ENCODE assay signal across 10 mouse cellular contexts in the genomic region with DNA sequence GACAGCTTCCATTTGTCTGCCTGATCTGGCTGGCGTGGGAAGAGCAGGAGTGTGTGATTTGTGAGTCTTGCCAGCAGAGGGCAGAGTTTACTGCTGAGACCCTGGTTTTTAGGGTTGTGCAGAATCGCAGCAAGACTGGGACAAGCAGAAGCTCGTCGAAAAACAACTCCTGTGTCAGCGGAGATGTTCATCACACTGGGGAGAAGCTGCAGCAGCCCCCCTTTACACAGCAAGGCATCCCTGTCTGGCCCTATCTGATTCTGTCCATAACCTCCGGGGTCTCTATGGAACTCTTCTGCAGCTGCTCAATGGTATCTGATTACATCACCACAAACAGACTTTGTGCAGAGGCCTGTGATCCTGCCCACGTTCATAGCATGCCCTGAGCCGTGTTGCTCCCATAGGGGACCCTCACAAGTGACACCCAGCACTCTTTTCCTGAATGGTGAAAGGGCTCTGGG.
DNase-seq lines count a peak whose midpoint lies in the region; ATAC-seq and TF ChIP-seq lines count a peak whose summit lies in the region.
"Had no signal": no experiment of that assay in that cellular context is flagged by ENCODE, and none has a peak within 500 bp of the region (broad histone marks: within the 10 kb centered on the region; RNA-seq: fewer than 3 reads in every experiment).

No protein-coding gene starts in this region.

- H3K4me1 ChIP-seq in heart, embryonic 11.5 days (ENCODE audit: control insufficient read depth, insufficient read depth, low read length), result no peaks in the 10 kb centered on the region
- H3K4me1 ChIP-seq in embryonic facial prominence, embryonic 10.5 days, result no peaks in the 10 kb centered on the region
- H3K4me1 ChIP-seq in hindbrain, embryonic 12.5 days, result no peaks in the 10 kb centered on the region
- peaks cover 4% of the 10 kb centered on the region; the same call in 1 of the 2 replicates for H3K4me1 ChIP-seq in midbrain, postnatal 0 days (ENCODE audit: insufficient read depth, low read length)
- H3K4me1 ChIP-seq: stomach, embryonic 15.5 days had no signal

- no peak overlapping the region for H3K4me3 ChIP-seq in heart, embryonic 11.5 days (ENCODE audit: low read depth, low read length)
- no peak overlapping the region for H3K4me3 ChIP-seq in embryonic facial prominence, embryonic 10.5 days
- no peak overlapping the region for H3K4me3 ChIP-seq in hindbrain, embryonic 12.5 days
- H3K4me3 ChIP-seq in midbrain, postnatal 0 days (ENCODE audit: low read depth, low read length), result no peak overlapping the region
- H3K4me3 ChIP-seq: stomach, embryonic 15.5 days had no signal

- ATAC-seq in heart, embryonic 11.5 days (replicated peaks; ENCODE audit: insufficient number of reproducible peaks, low FRiP score, low TSS enrichment), result no peak
- ATAC-seq in hindbrain, embryonic 12.5 days (ENCODE audit: low FRiP score), result peak; percentile 70
- ATAC-seq in midbrain, postnatal 0 days (ENCODE audit: low FRiP score), result peak; percentile 79

- no peaks in the 10 kb centered on the region for H3K36me3 ChIP-seq in heart, embryonic 11.5 days (ENCODE audit: control insufficient read depth, insufficient read depth, low read length)
- H3K36me3 ChIP-seq in embryonic facial prominence, embryonic 10.5 days (replicated peaks), result no peaks in the 10 kb centered on the region
- H3K36me3 ChIP-seq in hindbrain, embryonic 12.5 days, result no peaks in the 10 kb centered on the region
- no peaks in the 10 kb centered on the region for H3K36me3 ChIP-seq in midbrain, postnatal 0 days (ENCODE audit: insufficient read depth, low read length)
- H3K36me3 ChIP-seq: G1E; stomach, embryonic 15.5 days had no signal

- peak; percentile 92 for TF ChIP-seq CTCF in midbrain, postnatal 0 days (IDR thresholded peaks at IDR 0.05)

- no peaks in the 10 kb centered on the region for H3K9me3 ChIP-seq in heart, embryonic 11.5 days (replicated peaks; ENCODE audit: control insufficient read depth, low read length)
- H3K9me3 ChIP-seq in embryonic facial prominence, embryonic 10.5 days, result no peaks in the 10 kb centered on the region
- H3K9me3 ChIP-seq in hindbrain, embryonic 12.5 days (replicated peaks), result no peaks in the 10 kb centered on the region
- H3K9me3 ChIP-seq in midbrain, postnatal 0 days (ENCODE audit: low read length), result no peaks in the 10 kb centered on the region
- H3K9me3 ChIP-seq: stomach, embryonic 15.5 days had no signal

- H3K9ac ChIP-seq in heart, embryonic 11.5 days (ENCODE audit: low read depth, low read length), result no peak overlapping the region
- no peak overlapping the region for H3K9ac ChIP-seq in hindbrain, embryonic 12.5 days
- no peak overlapping the region for H3K9ac ChIP-seq in midbrain, postnatal 0 days (replicated peaks; ENCODE audit: low read length, poor library complexity, severe bottlenecking)
- H3K9ac ChIP-seq: stomach, embryonic 15.5 days had no signal

- peak; percentile 1 for DNase-seq in heart, adult 8-10 months (ENCODE audit: low spot score)
- peak; percentile 62 for DNase-seq in adrenal gland, postnatal 14 days
- DNase-seq in embryonic facial prominence, embryonic 10.5 days (ENCODE audit: low spot score), result peak; percentile 60
- DNase-seq in left cerebral cortex, postnatal 10 days (ENCODE audit: extremely low spot score in 1 of 2, low spot score in 2 of 2), result peak; percentile 57 to 65
- peak; percentile 82 for DNase-seq in midbrain, postnatal 0 days (ENCODE audit: low spot score)
- no peak for DNase-seq in c-Kit-positive CD71-positive TER-119-positive erythroid progenitor cells, embryonic 14.5 days (ENCODE audit: low spot score)

- intact Hi-C loops in left cerebral cortex, postnatal 10 days (cut with DNase I), result loop anchor here (5.0 kb wide), 4 partner anchors 187 to 542 kb away; no protein-coding TSS in a partner anchor

- H3K4me2 ChIP-seq in heart, embryonic 11.5 days, result no peak overlapping the region
- H3K4me2 ChIP-seq in hindbrain, embryonic 12.5 days (replicated peaks), result no peak overlapping the region
- H3K4me2 ChIP-seq in midbrain, postnatal 0 days (ENCODE audit: low read depth, low read length, poor library complexity, severe bottlenecking), result no peak overlapping the region
- H3K4me2 ChIP-seq: stomach, embryonic 15.5 days had no signal

- no peaks in the 10 kb centered on the region for H3K27me3 ChIP-seq in heart, embryonic 11.5 days (ENCODE audit: control insufficient read depth, insufficient read depth, low read length)
- H3K27me3 ChIP-seq in embryonic facial prominence, embryonic 10.5 days (replicated peaks; ENCODE audit: low read depth, poor library complexity, severe bottlenecking), result no peaks in the 10 kb centered on the region
- H3K27me3 ChIP-seq in hindbrain, embryonic 12.5 days, result no peaks in the 10 kb centered on the region
- H3K27me3 ChIP-seq in midbrain, postnatal 0 days (ENCODE audit: insufficient read depth, low read length), result no peaks in the 10 kb centered on the region
- H3K27me3 ChIP-seq: stomach, embryonic 15.5 days had no signal

- WGBS in heart, embryonic 11.5 days (ENCODE audit: insufficient replicate concordance), result 30% methylated on average over 8 of the region's 8 CpGs
- 24% methylated on average over 8 of the region's 8 CpGs for WGBS in embryonic facial prominence, embryonic 10.5 days
- 22% methylated on average over 8 of the region's 8 CpGs for WGBS in hindbrain, embryonic 12.5 days
- WGBS in midbrain, postnatal 0 days, result 20% methylated on average over 8 of the region's 8 CpGs

- no peak overlapping the region for H3K27ac ChIP-seq in heart, embryonic 11.5 days (ENCODE audit: low read depth, low read length)
- no peak overlapping the region for H3K27ac ChIP-seq in embryonic facial prominence, embryonic 10.5 days (replicated peaks)
- no peak overlapping the region for H3K27ac ChIP-seq in hindbrain, embryonic 12.5 days
- H3K27ac ChIP-seq in midbrain, postnatal 0 days (ENCODE audit: low read depth, low read length), result no peak overlapping the region
- H3K27ac ChIP-seq: stomach, embryonic 15.5 days had no signal
